Comparison of ENCODE assay signal across 8 mouse cellular contexts in genomic region chrX:13845141-13845857, GRCm38 (mm10). TPM values are rescaled to one million over a fixed set of nuclear protein-coding genes. Genes with fewer than 3 reads are reported as not detected.
A peak's percentile ranks its signal among the peaks of the same experiment; 100 is the strongest.
DNase-seq lines count a peak whose midpoint lies in the region; ATAC-seq and TF ChIP-seq lines count a peak whose summit lies in the region.

No protein-coding gene starts in this region.

- no peaks in the 10 kb centered on the region for H3K4me1 ChIP-seq in bone marrow, adult 2 months (ENCODE audit: control insufficient read depth, insufficient read depth, low read length)
- no peaks in the 10 kb centered on the region for H3K4me1 ChIP-seq in kidney, embryonic 14.5 days (ENCODE audit: control insufficient read depth, insufficient read depth, low read length)
- no peaks in the 10 kb centered on the region for H3K4me1 ChIP-seq in liver, embryonic 11.5 days (replicated peaks; ENCODE audit: control insufficient read depth, insufficient read depth, low read length)
- peaks cover 17% of the 10 kb centered on the region for H3K4me1 ChIP-seq in neural tube, embryonic 13.5 days (replicated peaks)

- H3K27me3 ChIP-seq in kidney, embryonic 14.5 days (ENCODE audit: control insufficient read depth, insufficient read depth, low read length): no peaks in the 10 kb centered on the region
- H3K27me3 ChIP-seq in liver, embryonic 11.5 days (replicated peaks; ENCODE audit: control insufficient read depth, insufficient read depth, low read length): no peaks in the 10 kb centered on the region
- no peaks in the 10 kb centered on the region for H3K27me3 ChIP-seq in neural tube, embryonic 13.5 days

- H3K4me2 ChIP-seq in kidney, embryonic 14.5 days (replicated peaks; ENCODE audit: low read depth, low read length): peak overlapping the region; percentile 39
- H3K4me2 ChIP-seq in liver, embryonic 11.5 days: peak overlapping the region; percentile 69
- peak overlapping the region; percentile 54 for H3K4me2 ChIP-seq in neural tube, embryonic 13.5 days

- TF ChIP-seq CTCF in bone marrow, adult 2 months (IDR thresholded peaks at IDR 0.05; ENCODE audit: control insufficient read depth, insufficient read depth, low read length): no peak

- 19% methylated on average over 22 of the region's 22 CpGs for WGBS in bone marrow, adult 2 months
- WGBS in kidney, embryonic 14.5 days: 27% methylated on average over 22 of the region's 22 CpGs
- WGBS in liver, embryonic 11.5 days: 25% methylated on average over 22 of the region's 22 CpGs
- 23% methylated on average over 22 of the region's 22 CpGs for WGBS in neural tube, embryonic 13.5 days

- peak overlapping the region; percentile 78 for H3K9ac ChIP-seq in kidney, embryonic 14.5 days (ENCODE audit: low read depth, low read length)
- H3K9ac ChIP-seq in liver, embryonic 11.5 days (ENCODE audit: low read depth, low read length): peak overlapping the region; percentile 67
- peak overlapping the region; percentile 85 for H3K9ac ChIP-seq in neural tube, embryonic 13.5 days

- no peaks in the 10 kb centered on the region for H3K9me3 ChIP-seq in kidney, embryonic 14.5 days (ENCODE audit: control insufficient read depth, low read length)
- H3K9me3 ChIP-seq in liver, embryonic 11.5 days (ENCODE audit: control insufficient read depth, low read length): no peaks in the 10 kb centered on the region
- H3K9me3 ChIP-seq in neural tube, embryonic 13.5 days: no peaks in the 10 kb centered on the region

- no peak for TF ChIP-seq POLR2A in bone marrow, adult 2 months (IDR thresholded peaks at IDR 0.05; ENCODE audit: borderline replicate concordance, control insufficient read depth, low read depth, low read length)

- peak overlapping the region; percentile 88 for H3K4me3 ChIP-seq in bone marrow, adult 2 months (replicated peaks; ENCODE audit: control insufficient read depth, low read depth, low read length)
- peak overlapping the region; percentile 57 for H3K4me3 ChIP-seq in kidney, embryonic 14.5 days (ENCODE audit: low read length)
- peak overlapping the region; percentile 63 for H3K4me3 ChIP-seq in liver, embryonic 11.5 days (ENCODE audit: low read depth, low read length)
- peak overlapping the region; percentile 64 for H3K4me3 ChIP-seq in neural tube, embryonic 13.5 days

- peak; percentile 2 to 4 for DNase-seq in spleen, adult 18-20 months
- no peak for DNase-seq in spleen, postnatal 36 days (ENCODE audit: low spot score in 2 of 2)
- peak; percentile 3 for DNase-seq in gastrocnemius, postnatal 10 days
- no peak for DNase-seq in liver, embryonic 11.5 days (ENCODE audit: low spot score)
- DNase-seq in ovary, postnatal 10 days (ENCODE audit: low spot score): no peak

- ATAC-seq in kidney, embryonic 14.5 days (ENCODE audit: low FRiP score, low TSS enrichment): no peak
- ATAC-seq in liver, embryonic 11.5 days (replicated peaks; ENCODE audit: low FRiP score): no peak
- 0 out of 2 replicates have a peak, but pooled peaks have one; percentile 1 for ATAC-seq in neural tube, embryonic 13.5 days (ENCODE audit: low read depth)

- H3K27ac ChIP-seq in bone marrow, adult 2 months (ENCODE audit: control insufficient read depth, insufficient read depth, low read depth, low read length, poor library complexity): peak overlapping the region; percentile 38; the same call in 1 of the 2 replicates
- 0 out of 2 replicates have a peak overlapping the region, but pooled peaks have one; percentile 37 for H3K27ac ChIP-seq in kidney, embryonic 14.5 days (ENCODE audit: low read depth, low read length)
- H3K27ac ChIP-seq in liver, embryonic 11.5 days (ENCODE audit: low read depth, low read length): no peak overlapping the region
- H3K27ac ChIP-seq in neural tube, embryonic 13.5 days (replicated peaks): peak overlapping the region; percentile 94

- H3K36me3 ChIP-seq in kidney, embryonic 14.5 days (ENCODE audit: control insufficient read depth, insufficient read depth, low read length): no peaks in the 10 kb centered on the region
- no peaks in the 10 kb centered on the region for H3K36me3 ChIP-seq in liver, embryonic 11.5 days (ENCODE audit: control insufficient read depth, insufficient read depth, low read length)
- H3K36me3 ChIP-seq in neural tube, embryonic 13.5 days: no peaks in the 10 kb centered on the region

RNA-seq across cellular contexts. Expression of gene Cask, which starts 5.9 kb away (rescaled TPM):
- 8.4 and 10.8 TPM in 2 replicates for polyA plus RNA-seq in bone marrow, adult 2 months (2011; ENCODE audit: insufficient read depth, insufficient read length, low replicate concordance, missing spikeins)
- 10 to 100 TPM; 26.3 to 37.7 TPM for total RNA-seq in gastrocnemius, postnatal 10 days (2021)
- 21.5 and 22.8 TPM in 2 replicates for polyA plus RNA-seq in kidney, embryonic 14.5 days (2014; fragmentation: Nextera tagmentation; extraction: Ambion mirVana)
- polyA plus RNA-seq in liver, embryonic 11.5 days (2014; fragmentation: Nextera tagmentation; extraction: Ambion mirVana): 3.5 TPM in 2 replicates
- 37.6 and 42.5 TPM in 2 replicates for polyA plus RNA-seq in neural tube, embryonic 13.5 days (2015; fragmentation: Nextera tagmentation; extraction: Ambion mirVana)

Comparison
In these comparisons a context has a peak if more than half of its experiments do, and no peak if none do; other contexts are left out.
1. DNase-seq: peak in spleen, adult 18-20 months (2 of 2) and gastrocnemius, postnatal 10 days (single experiment); none in spleen, postnatal 36 days (0 of 2), liver, embryonic 11.5 days (single experiment) and ovary, postnatal 10 days (single experiment).
2. Peak in every context shown above with its lines, with median percentiles within 50 percentile points of each other: H3K4me3 ChIP-seq, H3K4me2 ChIP-seq and H3K9ac ChIP-seq.